Mouse (Mus musculus): ENCODE results near the gene Teddm1b. TPM values are rescaled to one million over a fixed set of nuclear protein-coding genes. Genes with fewer than 3 reads are reported as not detected.
"Not testable (repeated sequence)": the region's sequence is repeated elsewhere in the genome, so short reads cannot be mapped to it uniquely, and the experiment has no call there.

Gene Teddm1b
- not detected in 2 replicates for total RNA-seq (2021)
- long read RNA-seq, result 0 reads

DNA sequence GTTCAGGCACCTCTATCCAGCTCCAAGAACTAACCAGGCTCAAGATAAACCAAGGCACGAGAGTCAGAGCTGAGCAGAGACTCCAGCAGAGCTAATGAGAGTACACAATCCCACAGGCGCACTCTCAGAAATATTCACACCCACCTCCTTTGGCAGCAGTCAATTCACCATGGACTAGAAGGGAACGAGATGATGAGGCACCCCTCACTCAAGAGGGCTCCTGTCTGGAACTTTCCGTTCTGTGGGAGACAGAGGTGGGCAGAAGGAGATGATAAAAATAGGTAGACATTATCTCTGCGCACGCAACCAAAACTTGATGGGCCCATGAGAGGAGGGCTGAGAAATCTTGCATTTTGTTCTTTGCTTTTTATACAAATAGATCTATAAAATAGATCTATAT lies at the start of gene Teddm1b:
Gene Teddm1b (plus strand): TSS at position 301 of the 400 bp plus-strand sequence.
- no peak for DNase-seq

DNA sequence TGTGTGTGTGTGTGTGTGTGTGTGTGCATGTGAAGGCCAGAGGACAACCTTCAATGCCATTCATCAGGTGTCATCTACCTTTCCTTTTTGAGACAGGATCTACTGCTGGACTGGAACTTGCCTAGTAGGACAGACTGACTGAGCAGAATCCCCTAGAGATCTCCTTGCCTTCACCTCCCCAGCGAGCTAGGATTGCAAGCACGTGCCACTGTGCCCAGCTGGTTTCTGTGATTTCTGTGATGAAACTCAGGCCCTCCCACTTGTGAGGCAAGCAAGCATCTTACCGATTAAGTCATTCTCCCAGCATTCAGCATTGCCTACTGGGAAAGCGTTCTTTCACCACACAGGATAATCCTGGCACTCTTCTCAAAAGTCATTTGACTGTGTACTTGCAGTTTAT lies 43.4 kb upstream of the Teddm1b start:
- DNase-seq, result no peak

DNA sequence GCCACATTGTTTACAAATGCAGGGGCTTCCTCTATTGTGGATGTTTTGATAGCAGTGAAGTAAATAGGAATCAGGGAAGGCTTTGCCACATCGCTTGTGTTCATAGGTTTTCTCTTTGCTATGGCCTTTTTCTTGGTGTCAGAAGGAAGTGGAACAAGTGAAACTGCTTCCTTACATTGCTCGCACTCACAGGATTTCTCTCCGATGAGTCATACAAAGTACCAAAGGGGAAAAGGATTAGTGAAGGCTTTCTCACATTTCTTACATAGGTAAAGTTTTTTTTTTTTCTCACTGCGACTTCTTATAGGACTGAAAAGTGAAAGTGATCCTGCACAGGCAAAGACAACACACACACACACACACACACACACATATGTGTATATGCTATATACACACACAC lies 38.1 kb upstream of the Teddm1b start:
- DNase-seq, result no peak

DNA sequence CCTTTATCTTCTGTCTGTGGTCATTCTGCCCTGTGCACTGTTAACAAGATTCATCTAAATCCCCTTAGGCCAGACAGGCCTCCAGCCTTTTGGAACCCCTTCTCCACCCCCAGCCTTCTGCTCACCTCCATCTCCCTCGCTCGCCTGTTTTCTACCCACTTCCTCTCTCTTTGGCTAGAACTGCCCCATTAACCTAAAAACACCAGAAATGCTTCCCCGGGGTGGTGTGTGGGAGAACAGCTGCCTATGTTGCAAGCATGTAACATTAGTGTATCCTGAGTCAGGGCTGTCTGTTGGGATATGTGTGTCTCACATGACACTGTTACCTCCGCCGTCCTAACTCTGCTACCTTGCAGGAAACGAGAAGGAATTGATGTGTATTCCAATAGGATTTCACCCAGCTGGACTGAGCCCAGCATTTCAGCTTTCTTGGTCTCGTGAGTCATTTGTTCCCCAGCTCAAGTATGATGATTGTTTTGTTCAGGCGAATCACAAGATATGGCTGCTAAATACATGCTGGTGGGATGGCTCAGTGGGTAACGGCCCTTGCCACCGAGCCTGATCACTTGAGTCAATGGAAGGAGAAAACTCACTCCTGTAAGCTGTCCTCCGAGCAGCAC lies 31.9 kb upstream of the Teddm1b start:
- no peak for DNase-seq

DNA sequence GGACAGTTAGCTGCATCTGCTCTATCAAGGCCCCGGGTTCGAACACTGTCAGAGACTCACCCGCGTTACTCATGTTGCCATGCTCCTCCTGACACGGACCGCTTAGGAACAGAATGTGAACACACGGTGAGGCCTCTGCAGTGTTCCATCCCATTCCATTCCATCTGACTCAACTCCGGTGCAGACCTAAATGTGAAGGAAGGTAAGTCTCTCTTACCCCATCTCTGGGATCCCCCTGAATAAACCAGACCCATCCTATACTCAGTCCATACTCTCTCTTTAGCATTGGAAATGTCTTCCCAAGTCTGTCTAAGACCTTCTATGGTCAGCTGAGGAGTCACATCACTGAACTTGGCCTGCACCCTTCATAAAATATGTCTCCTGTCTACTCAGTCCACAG lies 30.1 kb upstream of the Teddm1b start, which contains the start of gene Rgsl1:
Gene Rgsl1 (minus strand): TSS at position 101 of the 400 bp plus-strand sequence.
- DNase-seq, result no peak

DNA sequence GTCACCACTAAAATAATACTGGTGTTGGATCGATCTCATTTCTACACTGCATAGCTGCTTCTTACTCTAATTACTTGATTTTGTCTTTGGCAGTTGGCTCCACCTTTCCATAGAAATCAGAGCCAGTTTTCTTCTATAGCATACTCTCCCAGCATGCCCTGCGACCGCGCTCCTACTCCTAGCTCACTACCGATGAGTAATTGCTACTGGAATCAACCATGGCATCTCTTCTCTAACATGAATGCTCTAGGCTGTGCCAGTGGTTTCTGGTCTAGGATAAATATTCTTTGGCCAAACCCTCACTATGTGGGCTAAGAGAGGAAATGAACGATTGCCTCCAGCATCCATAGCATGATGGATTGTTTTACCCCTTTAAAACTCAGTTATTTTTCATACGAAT lies 27.7 kb upstream of the Teddm1b start:
- no peak for DNase-seq

DNA sequence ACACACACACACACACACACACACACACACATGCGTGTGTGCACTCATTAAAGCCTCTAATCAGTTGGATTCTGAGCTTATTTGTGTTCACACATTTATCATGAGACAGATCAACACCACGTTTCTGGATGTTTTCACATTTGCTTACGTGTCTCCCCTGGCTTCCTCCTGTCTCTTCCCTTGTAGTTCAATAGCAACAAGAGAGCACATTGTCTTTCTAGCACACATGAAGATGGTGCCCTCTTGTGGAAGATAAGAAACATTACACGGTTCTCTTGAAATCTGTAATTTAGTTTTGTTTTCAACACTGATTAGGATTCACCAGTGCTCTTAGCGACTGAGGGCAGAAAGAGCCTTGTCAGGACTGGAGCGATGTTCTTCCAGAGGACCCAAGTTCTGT lies 27.3 kb upstream of the Teddm1b start:
- no peak for DNase-seq

DNA sequence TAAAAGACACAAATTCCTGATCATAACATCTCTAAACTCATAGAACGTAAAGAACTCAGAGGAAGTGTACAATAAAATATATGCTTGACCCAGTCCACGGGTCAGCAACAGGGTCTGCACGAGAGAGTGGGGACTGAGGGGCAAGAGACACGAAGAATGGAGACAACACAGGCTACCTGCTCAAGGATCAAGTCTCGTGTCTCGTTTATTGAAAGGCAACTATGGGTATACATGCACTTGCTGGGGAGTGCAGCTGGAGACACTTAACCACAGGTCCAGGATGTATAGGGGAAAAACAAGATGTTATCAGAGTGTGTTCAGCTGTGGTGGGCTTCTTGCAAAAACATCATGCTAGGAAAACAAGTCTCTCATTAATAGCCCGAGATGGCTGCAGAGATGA lies 21.4 kb upstream of the Teddm1b start:
- not testable (repeated sequence) for DNase-seq

DNA sequence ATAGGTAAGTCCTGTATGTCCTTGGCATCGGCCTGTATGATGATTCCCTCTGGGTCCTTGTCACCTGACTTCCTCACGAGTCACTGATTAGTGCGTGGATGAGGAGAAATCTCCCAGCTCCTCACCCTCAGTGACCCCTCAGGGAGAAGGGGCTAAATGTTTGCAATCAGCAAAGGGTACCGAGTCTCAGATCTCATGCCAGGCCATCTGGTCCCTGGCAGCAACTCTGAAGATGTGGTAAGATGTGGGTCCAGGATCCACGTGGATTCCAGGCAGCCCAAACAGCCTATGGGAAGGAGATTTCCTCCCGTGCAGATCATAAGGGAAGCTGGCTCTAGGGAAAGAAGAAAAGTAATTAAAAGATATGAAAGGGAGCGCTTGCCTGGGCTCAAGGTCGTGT lies 18.2 kb upstream of the Teddm1b start:
- no peak for DNase-seq

DNA sequence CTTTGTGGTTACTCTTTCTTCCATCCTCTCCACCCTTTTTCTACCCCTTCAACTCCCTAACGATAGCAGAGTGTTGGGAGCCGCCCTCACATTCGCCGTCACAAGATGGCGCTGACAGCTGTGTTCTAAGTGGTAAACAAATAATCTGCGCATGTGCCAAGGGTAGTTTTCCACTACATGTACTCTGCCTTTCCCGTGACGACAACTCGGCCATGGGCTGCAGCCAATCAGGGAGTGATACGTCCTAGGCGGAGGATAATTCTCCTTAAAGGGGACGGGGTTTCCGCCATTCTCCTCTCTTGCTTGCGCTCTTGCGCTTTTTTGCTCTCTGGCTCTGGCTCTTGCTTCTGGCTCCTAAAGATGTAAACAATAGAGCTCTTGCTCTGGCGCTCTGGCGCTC lies 6.2 kb downstream of the Teddm1b start:
- not testable (repeated sequence) for DNase-seq

DNA sequence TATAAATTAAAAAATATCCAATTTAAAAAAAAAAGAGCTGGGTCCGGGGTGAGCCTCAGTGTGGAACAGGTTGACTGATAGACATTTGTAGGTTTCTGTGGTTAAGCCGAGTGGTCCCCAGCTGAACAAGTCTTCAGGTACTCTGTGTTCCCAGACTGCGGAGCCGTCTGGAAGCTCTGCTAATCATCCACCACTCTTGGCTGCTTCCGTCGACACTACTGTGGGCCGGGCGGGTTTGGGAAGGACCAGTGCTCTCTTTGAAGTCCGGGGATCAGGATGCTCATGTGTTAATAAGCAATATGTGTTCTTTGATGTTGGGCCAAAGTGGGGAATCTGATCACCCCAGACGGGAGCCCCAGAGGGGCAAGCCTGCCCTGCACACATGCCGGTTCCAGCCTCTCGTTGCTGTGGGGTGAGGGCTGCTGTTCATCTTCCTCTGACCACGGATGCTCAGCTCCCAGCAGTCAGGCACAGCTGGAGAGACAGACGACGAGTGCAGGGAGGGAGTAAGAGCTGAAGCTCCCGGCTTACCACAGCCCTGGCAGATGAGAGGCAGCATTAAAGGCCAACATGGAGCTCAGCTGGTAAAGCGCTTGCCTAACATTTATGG lies 12.0 kb downstream of the Teddm1b start:
- DNase-seq, result no peak

DNA sequence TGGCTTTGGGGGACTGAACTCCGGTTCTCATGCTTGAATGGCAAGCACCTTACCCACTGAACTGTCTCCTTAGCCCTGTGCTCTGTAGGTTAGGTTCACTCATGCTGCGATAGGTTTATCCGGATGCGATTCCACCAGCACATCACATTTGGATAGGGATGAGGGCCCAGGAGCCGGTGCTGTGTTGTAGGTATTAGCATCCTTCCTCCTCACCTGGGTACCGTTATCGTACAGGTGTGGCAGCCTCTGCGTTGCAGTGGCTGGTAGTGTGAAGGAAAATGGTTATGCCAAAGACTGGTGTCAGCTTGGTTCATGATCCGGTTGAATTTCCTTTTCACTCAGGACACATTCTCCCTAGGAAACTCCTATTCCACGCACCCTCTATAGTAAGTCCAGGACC lies 16.0 kb downstream of the Teddm1b start:
- no peak for DNase-seq

DNA sequence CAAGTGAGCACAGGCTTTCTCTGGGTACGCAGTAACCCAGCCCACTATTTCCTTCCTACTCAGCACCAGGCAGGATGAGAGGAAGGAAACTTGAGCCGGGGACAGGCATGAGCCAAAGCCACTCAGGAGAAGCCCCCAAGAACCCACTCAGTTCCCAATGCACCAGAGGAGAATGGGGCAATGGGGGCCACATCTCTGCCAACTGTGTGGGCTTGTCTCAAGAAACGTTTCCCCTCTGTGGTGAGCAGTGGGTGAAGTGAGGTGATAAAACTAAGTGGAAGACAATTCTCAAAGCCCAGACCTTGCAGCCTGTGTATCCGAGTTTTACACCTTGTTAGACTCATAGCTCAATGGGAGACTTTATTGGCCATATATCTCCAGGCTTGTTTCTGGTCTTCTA lies 17.3 kb downstream of the Teddm1b start, which contains the start of gene Teddm1a:
Gene Teddm1a (plus strand): TSS at position 301 of the 400 bp plus-strand sequence.
- DNase-seq, result no peak

DNA sequence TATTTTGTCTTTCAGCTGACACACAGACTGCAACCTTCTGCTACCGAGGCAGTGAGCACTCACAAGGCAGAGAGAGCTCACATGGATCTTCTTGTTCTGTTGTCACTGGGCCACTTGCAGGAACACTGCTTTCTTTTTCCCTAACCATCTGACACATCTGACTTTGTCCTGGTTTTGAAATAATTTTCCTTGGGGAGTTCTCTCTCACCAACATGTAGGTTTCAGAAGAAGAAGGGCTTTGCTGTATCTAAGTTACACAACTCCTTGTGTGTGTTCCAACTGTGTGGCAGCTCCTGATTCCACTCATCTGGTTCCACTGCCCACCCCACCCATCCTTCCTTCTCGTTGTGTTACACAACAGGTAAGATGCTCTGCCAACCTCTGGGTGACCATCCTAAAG lies 19.6 kb downstream of the Teddm1b start:
- no peak for DNase-seq

DNA sequence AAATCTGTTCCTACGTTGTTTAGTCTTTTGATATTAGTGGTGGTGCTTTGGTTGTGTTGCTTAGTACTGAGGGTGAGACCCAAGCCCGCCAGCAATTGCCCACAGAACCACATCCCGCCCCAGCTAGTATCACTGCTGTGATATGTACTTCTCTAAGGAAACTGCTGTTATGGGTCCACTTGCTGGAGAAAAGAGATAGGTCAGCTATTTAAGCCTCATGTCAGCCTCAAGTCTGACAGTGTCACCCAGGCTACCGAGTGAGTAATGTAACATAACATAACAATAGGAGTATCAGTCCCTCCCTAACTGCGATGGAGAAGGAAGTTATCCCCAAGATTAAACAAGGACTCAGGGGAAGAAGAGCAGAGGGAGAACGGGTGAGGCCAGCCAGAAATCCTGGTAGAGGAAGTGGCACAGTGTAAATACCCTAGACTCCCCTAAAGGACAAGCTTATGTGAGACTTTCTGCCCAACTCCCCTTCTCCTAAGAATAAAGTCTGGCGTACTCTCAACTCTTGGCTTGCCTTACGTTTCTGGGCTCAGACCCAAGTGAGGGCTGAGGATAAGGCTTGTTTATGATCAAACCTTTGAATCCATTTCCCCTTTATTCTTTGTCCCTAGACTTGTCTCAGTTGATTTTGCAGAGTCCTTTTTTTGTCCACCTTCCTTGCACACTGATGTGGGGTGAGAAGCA lies 20.2 kb downstream of the Teddm1b start:
- DNase-seq, result no peak

DNA sequence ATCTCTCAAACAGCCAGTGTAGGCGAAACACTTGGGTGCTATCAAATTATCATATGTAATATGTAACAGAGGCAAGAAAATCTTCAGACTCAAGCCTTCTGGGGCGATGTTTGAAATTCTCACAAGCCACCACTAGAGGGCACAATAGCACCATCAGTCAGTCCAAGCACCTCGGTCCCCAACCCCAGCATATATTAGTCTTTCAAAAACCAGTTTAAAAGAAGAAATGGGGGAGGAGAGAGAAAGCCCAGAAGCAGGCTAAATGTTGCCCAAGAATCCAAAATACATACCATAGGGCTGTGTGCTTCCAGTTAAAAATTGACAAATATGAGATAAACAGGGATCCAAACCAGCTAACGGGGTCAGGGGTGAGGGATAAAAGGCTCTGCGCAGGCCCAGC lies 20.8 kb downstream of the Teddm1b start:
- peak; percentile 60 for DNase-seq

DNA sequence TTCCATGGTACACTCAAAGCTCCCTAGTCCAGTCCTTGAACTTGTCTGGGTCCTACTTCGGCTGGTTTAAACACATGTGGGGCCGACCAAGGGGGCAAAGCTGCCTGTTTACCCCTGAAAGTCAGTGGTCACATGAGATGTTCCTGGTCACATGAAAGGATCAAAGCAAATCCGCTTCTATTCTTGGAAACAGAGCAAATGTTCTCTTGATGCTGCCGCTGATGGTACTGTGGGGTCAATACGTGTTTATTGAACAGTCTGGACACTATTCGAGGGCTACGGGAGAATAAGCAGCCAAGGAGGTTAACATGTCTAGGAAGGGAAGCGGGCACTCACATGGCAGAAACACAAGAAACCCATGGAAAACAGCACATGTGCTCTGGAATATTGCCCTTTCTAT lies 23.1 kb downstream of the Teddm1b start:
- DNase-seq, result no peak

DNA sequence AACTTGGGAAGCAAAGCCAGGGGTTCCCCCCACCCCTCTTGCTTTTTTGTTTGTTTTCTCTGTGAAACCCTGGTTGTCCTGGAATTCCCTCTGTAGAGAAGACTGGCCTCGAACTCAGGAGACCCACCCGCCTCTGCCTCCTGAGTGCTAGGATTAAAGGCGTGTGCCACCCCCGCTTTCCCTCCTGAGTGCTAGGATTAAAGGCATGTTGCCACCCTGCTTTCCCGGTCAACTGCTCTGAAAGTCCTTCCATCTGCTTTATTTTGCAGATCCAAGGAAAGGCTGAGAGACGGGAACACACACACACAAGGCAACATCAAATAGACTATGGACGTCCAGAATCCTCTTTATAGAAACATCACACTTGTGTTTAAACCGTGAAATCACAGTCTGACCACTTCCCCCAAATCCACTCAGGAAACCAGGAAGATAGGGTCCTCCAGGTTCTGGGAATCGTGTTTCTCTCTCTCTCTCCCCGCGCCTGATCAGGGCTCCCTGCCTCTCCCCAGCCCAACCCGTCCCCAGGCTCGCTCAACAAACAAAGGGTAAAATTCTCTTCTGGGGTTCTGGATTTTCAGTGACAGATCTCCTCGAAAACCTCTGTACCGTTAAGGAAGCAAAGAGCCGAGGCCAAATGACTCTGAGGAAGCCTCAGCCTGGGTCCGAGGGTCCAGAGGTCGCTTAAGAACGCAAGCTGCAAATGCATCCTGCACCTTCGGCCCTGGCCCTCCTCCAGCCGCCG lies 25.0 kb downstream of the Teddm1b start:
- DNase-seq, result no peak

DNA sequence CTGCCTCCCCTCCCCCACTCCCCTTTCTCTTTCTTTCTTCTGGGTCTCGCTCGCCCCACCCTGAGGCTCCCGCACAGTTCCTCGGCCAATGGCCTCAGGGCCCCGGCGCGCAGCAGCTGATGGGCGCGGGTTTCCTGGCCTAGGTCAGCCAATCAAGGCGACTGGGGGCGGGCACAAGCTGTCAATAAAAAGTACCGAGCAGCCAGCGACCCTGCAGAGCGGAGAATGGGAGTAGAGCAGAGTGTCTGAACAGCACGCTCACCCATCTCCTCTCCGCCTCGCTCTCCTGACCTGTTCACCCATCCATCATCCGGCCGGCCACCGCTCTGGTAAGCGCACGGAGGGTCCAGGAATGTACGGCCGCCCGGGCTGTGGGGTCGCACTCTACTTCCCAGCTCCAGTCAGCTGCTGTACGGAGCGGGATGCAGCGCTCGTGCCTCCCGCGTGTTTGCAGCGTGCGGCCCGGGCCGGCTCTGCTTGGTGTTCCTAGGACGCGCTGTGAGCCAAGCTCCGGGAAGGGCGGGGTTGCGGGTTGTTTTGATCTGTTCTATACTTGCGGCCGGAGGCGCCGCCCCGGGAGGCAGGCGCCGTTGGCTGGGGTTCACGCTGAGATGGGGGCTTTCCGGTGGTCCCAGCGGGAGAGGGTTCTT lies 25.7 kb downstream of the Teddm1b start, which contains the start of the genes Glul and Teddm2:
Gene Glul (plus strand): TSS at position 214 of the 650 bp plus-strand sequence.
Gene Teddm2 (minus strand): TSS at position 498 of the 650 bp plus-strand sequence.
- peak; percentile 96 for DNase-seq

DNA sequence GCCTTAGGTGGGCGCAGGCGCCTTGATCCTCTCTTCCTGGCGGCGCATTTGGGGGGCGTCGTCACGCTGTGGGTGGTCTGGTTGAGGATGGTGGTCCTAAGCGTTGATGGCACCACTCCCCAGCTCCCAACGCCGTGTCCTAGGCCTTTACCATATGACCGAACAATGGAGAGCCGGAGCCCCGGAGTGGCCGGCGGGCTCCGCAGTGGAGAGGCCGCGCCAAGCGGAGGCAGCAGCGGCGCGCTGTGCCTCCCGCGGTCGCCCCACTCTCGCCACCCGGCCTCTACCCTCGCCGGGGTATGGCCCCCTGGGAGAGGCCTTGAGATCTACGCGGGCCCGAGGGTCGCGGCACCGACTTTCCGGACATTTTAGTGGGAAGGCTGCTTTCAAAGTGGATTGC lies 26.2 kb downstream of the Teddm1b start:
- DNase-seq, result peak; percentile 49

DNA sequence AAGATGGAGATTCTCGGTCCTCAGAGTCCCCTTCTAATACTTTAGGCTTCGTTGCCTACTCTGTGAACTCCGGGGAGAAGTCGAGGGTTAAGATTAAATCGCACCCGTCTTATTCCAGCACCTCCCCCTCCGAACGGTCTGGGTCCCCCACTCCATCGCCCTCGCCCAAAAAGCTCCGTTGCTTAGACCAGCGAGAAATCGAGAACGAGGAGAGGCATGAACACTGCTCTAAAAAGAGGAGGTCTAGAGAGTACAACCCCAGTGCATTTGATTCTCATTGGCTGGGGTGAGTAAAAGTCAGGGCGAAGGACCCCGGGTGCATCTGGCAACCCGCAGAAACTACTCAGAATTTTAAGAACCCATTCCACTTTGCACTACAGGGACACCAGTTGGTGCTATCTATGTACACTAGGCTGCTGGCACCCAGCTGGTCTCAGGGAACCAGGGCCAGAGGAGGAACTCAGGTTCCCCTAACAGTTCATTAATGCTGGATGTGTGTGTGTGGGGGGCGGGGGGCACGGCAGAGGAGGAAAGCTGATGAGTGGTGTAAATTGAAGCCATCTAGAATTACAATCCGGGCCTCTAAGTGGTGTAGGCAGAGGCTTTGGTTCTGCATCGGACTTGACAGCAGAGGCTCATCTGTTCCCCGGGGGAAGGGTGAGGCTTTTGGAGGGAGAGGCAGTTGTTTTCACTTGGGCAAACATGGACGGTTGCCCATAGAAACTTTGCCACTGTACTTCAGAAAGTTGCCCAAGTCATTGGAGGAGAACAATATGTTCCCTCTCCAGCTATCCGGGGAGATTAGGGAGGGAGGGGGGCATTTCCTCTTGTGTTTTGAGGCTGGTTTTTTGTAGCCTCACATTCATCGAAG lies 26.9 kb downstream of the Teddm1b start:
- DNase-seq, result no peak
